Mouse (Mus musculus): ENCODE measurements at regions not wholly inside any gene's neighbourhood (a gene's known extent, or its start where the extent isn't known, plus 50 kb on each side); places are given as distances from the start of the nearest gene placed in this dataset.

GRCm38 (mm10) chr9:30794701-30795407 is 127.4 kb downstream of the Adamts15 start:
- Histone ChIP-seq H3K36me3 (ENCODE audit: control insufficient read depth, insufficient read depth, low read length) (no peaks in the 10 kb centered on the region), H3K27ac (ENCODE audit: low read depth, low read length) (no peak overlapping the region), H3K9ac (ENCODE audit: low read depth, low read length) (no peak overlapping the region), H3K9me3 (replicated peaks; ENCODE audit: control insufficient read depth, low read length) (no peaks in the 10 kb centered on the region), H3K4me3 (ENCODE audit: low read depth, low read length) (no peak overlapping the region), H3K4me1 (ENCODE audit: control insufficient read depth, insufficient read depth, low read length) (0 out of 2 replicates have a peak, but pooled peaks cover 3% of the 10 kb centered on the region), H3K27me3 (ENCODE audit: control insufficient read depth, insufficient read depth, low read length) (no peaks in the 10 kb centered on the region), H3K4me2 (no peak overlapping the region)
- WGBS (ENCODE audit: insufficient replicate concordance) = 71% methylated on average over 3 of the region's 3 CpGs
- ATAC-seq (replicated peaks; ENCODE audit: insufficient number of reproducible peaks, low FRiP score, low TSS enrichment) = no peak

- Histone ChIP-seq H3K4me3 (ENCODE audit: low read depth, low read length) (no peak overlapping the region), H3K4me1 (ENCODE audit: control insufficient read depth, insufficient read depth, low read length) (peaks cover 6% of the 10 kb centered on the region; the same call in 1 of the 2 replicates), H3K27ac (ENCODE audit: low read depth, low read length) (no peak overlapping the region), H3K36me3 (ENCODE audit: control insufficient read depth, insufficient read depth, low read length) (no peaks in the 10 kb centered on the region), H3K4me2 (no peak overlapping the region), H3K27me3 (ENCODE audit: control insufficient read depth, insufficient read depth, low read length) (no peaks in the 10 kb centered on the region), H3K9ac (ENCODE audit: low read depth, low read length) (no peak overlapping the region), H3K9me3 (replicated peaks; ENCODE audit: control insufficient read depth, low read length) (no peaks in the 10 kb centered on the region)
- 46% methylated on average over 2 of the region's 2 CpGs for WGBS (ENCODE audit: insufficient replicate concordance)
- no peak for ATAC-seq (replicated peaks; ENCODE audit: insufficient number of reproducible peaks, low FRiP score, low TSS enrichment)
Measured at GRCm38 (mm10) chr9:30781221-30781620, 141.0 kb downstream of the Adamts15 start.

- H3K9me3 ChIP-seq (replicated peaks; ENCODE audit: control insufficient read depth, low read length) = no peaks in the 10 kb centered on the region
- 75% methylated on average over 2 of the region's 2 CpGs for WGBS (ENCODE audit: insufficient replicate concordance)
Measured at GRCm38 (mm10) chr9:30777816-30778215, 144.4 kb downstream of the Adamts15 start.

GRCm38 (mm10) chr9:30775161-30775560 is 147.1 kb downstream of the Adamts15 start:
- no peak for ATAC-seq (replicated peaks; ENCODE audit: insufficient number of reproducible peaks, low FRiP score, low TSS enrichment)
- WGBS (ENCODE audit: insufficient replicate concordance) = 49% methylated on average over 6 of the region's 6 CpGs
- Histone ChIP-seq H3K36me3 (ENCODE audit: control insufficient read depth, insufficient read depth, low read length) (no peaks in the 10 kb centered on the region), H3K4me1 (ENCODE audit: control insufficient read depth, insufficient read depth, low read length) (peaks cover 20% of the 10 kb centered on the region), H3K9ac (ENCODE audit: low read depth, low read length) (no peak overlapping the region), H3K4me2 (no peak overlapping the region), H3K9me3 (replicated peaks; ENCODE audit: control insufficient read depth, low read length) (no peaks in the 10 kb centered on the region), H3K27me3 (ENCODE audit: control insufficient read depth, insufficient read depth, low read length) (no peaks in the 10 kb centered on the region), H3K4me3 (ENCODE audit: low read depth, low read length) (no peak overlapping the region), H3K27ac (ENCODE audit: low read depth, low read length) (no peak overlapping the region)

More at GRCm38 (mm10) chr9:30777816-30778215, 144.4 kb downstream of the Adamts15 start:
- no peaks in the 10 kb centered on the region for H3K27me3 ChIP-seq (ENCODE audit: control insufficient read depth, insufficient read depth, low read length)
- H3K4me2 ChIP-seq = no peak overlapping the region
- H3K4me1 ChIP-seq (ENCODE audit: control insufficient read depth, insufficient read depth, low read length) = peaks cover 12% of the 10 kb centered on the region
- no peaks in the 10 kb centered on the region for H3K36me3 ChIP-seq (ENCODE audit: control insufficient read depth, insufficient read depth, low read length)
- H3K9ac ChIP-seq (ENCODE audit: low read depth, low read length) = no peak overlapping the region
- H3K27ac ChIP-seq (ENCODE audit: low read depth, low read length) = no peak overlapping the region
- ATAC-seq (replicated peaks; ENCODE audit: insufficient number of reproducible peaks, low FRiP score, low TSS enrichment) = no peak
- H3K4me3 ChIP-seq (ENCODE audit: low read depth, low read length) = no peak overlapping the region

DNA sequence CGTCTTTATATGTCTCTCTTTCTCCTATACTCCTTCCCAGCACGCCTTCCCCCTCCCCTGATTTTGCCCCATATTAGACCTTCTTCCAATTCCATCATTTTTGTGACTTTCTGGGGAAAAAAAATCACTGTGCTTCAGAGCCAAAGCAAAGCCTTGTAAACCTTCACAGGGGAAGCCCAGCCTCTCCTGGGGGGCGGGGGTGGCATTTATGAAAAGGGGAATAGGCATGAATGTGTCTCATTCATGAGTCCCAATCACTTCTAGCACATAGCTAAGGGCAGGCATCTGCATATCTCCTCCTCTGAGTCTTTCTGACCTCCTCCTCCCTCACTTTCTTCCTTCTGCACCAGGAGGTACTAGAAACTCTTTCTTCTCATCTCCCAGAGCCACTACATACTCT is 149.8 kb downstream of the Adamts15 start:
- Histone ChIP-seq H3K36me3 (ENCODE audit: control insufficient read depth, insufficient read depth, low read length) (no peaks in the 10 kb centered on the region), H3K4me3 (ENCODE audit: low read depth, low read length) (no peak overlapping the region), H3K27me3 (ENCODE audit: control insufficient read depth, insufficient read depth, low read length) (no peaks in the 10 kb centered on the region), H3K9ac (ENCODE audit: low read depth, low read length) (no peak overlapping the region), H3K9me3 (replicated peaks; ENCODE audit: control insufficient read depth, low read length) (no peaks in the 10 kb centered on the region), H3K27ac (ENCODE audit: low read depth, low read length) (peak overlapping the region; percentile 46; the same call in 1 of the 2 replicates), H3K4me1 (ENCODE audit: control insufficient read depth, insufficient read depth, low read length) (peaks cover 33% of the 10 kb centered on the region), H3K4me2 (peak overlapping the region; percentile 37; the same call in 1 of the 2 replicates)
- WGBS (ENCODE audit: insufficient replicate concordance) = 70% methylated on average over 3 of the region's 3 CpGs
- no peak for ATAC-seq (replicated peaks; ENCODE audit: insufficient number of reproducible peaks, low FRiP score, low TSS enrichment)

- 70% methylated on average over 8 of the region's 8 CpGs for WGBS (ENCODE audit: insufficient replicate concordance)
- Histone ChIP-seq H3K9me3 (replicated peaks; ENCODE audit: control insufficient read depth, low read length) (no peaks in the 10 kb centered on the region), H3K4me3 (ENCODE audit: low read depth, low read length) (no peak overlapping the region), H3K36me3 (ENCODE audit: control insufficient read depth, insufficient read depth, low read length) (no peaks in the 10 kb centered on the region), H3K4me1 (ENCODE audit: control insufficient read depth, insufficient read depth, low read length) (peaks cover 33% of the 10 kb centered on the region), H3K9ac (ENCODE audit: low read depth, low read length) (no peak overlapping the region), H3K27me3 (ENCODE audit: control insufficient read depth, insufficient read depth, low read length) (no peaks in the 10 kb centered on the region), H3K27ac (ENCODE audit: low read depth, low read length) (no peak overlapping the region), H3K4me2 (no peak overlapping the region)
- ATAC-seq (replicated peaks; ENCODE audit: insufficient number of reproducible peaks, low FRiP score, low TSS enrichment) = no peak
Measured at GRCm38 (mm10) chr9:30770436-30771173, 151.6 kb downstream of the Adamts15 start.

GRCm38 (mm10) chr9:30769435-30769729 is 152.9 kb downstream of the Adamts15 start:
- no peaks in the 10 kb centered on the region for H3K9me3 ChIP-seq (replicated peaks; ENCODE audit: control insufficient read depth, low read length)
- no peak overlapping the region for H3K4me2 ChIP-seq
- no peak overlapping the region for H3K4me3 ChIP-seq (ENCODE audit: low read depth, low read length)
- peaks cover 27% of the 10 kb centered on the region for H3K4me1 ChIP-seq (ENCODE audit: control insufficient read depth, insufficient read depth, low read length)
- WGBS (ENCODE audit: insufficient replicate concordance) = 47% methylated on average over 4 of the region's 4 CpGs
- no peaks in the 10 kb centered on the region for H3K27me3 ChIP-seq (ENCODE audit: control insufficient read depth, insufficient read depth, low read length)
- no peak for ATAC-seq (replicated peaks; ENCODE audit: insufficient number of reproducible peaks, low FRiP score, low TSS enrichment)
- H3K27ac ChIP-seq (ENCODE audit: low read depth, low read length) = no peak overlapping the region
- no peaks in the 10 kb centered on the region for H3K36me3 ChIP-seq (ENCODE audit: control insufficient read depth, insufficient read depth, low read length)
- H3K9ac ChIP-seq (ENCODE audit: low read depth, low read length) = no peak overlapping the region

DNA sequence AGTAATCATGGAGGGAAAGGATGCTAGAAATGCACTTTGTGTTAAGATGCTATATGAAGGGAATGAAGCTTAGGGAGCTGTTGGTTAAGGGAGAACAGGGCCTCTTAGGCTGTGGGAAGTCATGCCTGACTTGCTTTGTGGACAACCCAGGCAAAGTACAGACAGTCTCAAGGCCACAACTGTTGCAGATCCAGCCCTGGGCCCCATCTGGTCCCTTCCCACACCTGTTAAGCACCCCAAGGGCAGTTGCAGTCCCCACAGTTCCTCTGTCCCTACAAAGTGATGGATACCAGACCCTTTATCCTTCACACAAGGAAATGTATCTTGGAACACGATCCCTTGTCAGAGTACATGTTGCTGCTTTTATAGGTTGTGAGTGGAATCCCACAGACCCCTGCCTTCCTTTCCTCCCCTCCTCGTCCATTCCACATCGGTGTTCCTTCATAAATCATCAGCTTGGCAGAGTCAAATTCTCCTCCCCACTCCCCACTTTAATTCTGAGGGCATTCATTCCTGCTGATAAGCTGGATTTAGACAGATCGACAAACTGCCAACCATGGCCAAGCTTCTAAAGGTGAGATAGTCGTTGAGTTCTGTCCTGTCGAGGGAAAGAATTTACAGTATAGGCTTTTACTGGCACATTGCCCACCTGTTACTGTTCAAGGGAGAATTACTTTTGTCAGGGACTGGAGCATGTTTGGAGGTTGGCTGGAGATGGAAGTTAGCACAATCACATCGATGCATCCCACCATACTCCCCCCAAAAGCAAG is 153.4 kb downstream of the Adamts15 start:
- Histone ChIP-seq H3K4me3 (ENCODE audit: low read depth, low read length) (no peak overlapping the region), H3K4me2 (no peak overlapping the region), H3K27ac (ENCODE audit: low read depth, low read length) (peak overlapping the region; percentile 22; the same call in 1 of the 2 replicates), H3K4me1 (ENCODE audit: control insufficient read depth, insufficient read depth, low read length) (peaks cover 27% of the 10 kb centered on the region), H3K36me3 (ENCODE audit: control insufficient read depth, insufficient read depth, low read length) (no peaks in the 10 kb centered on the region), H3K27me3 (ENCODE audit: control insufficient read depth, insufficient read depth, low read length) (no peaks in the 10 kb centered on the region), H3K9ac (ENCODE audit: low read depth, low read length) (no peak overlapping the region), H3K9me3 (replicated peaks; ENCODE audit: control insufficient read depth, low read length) (no peaks in the 10 kb centered on the region)
- ATAC-seq (replicated peaks; ENCODE audit: insufficient number of reproducible peaks, low FRiP score, low TSS enrichment) = no peak
- WGBS (ENCODE audit: insufficient replicate concordance) = 46% methylated on average over 7 of the region's 7 CpGs

Measured in heart, embryonic 11.5 days (tissue).